Mouse (Mus musculus) layer of hippocampus, adult 8-10 months (tissue): ENCODE data around the gene Plcb2. TPM values are rescaled to one million over a fixed set of nuclear protein-coding genes. Genes with fewer than 3 reads are reported as not detected.

Source experiments
- DNase-seq, 2 experiments: peaks; one replicate each; pipeline ENCODE4 v3.0.0; 2022; ENCODE audit warnings: low spot score in 2 of 2
- total RNA-seq, 4 experiments: library from RNA; stranded (reverse); gene quantifications; 2 replicates each; pipeline ENCODE4 v1.2.4; 2022

Plcb2 gene
- total RNA-seq, 4 experiments from 2014 or later = 2.6 to 7.6 (median 4.7) TPM

GRCm38 (mm10) chr2:118723693-118724486 is 4.3 kb downstream of the Plcb2 start:
- no peak for DNase-seq

DNA sequence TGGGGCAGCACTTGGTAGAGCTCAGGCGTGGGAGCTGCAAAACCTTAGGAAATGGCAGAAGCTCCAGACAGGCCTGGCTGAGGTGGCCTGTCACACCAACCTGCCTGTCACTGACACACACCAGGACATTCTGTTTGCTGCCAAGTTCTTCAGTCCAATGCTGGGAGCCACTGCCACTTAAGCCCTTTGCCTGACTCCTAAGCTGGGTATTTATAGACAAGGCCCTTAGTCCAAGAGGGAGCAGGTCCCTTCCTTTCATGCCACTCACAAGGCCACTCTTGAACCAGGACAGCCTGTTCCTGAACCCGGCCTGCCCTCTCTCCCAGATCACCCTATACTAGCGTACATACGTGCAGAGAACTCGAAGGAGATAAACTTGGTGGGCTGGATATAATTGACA is 11.6 kb downstream of the Plcb2 start:
- no peak for DNase-seq

GRCm38 (mm10) chr2:118714230-118714629 is 14.0 kb downstream of the Plcb2 start:
- DNase-seq = peak in 1 of 2 experiments; percentile 68

DNA sequence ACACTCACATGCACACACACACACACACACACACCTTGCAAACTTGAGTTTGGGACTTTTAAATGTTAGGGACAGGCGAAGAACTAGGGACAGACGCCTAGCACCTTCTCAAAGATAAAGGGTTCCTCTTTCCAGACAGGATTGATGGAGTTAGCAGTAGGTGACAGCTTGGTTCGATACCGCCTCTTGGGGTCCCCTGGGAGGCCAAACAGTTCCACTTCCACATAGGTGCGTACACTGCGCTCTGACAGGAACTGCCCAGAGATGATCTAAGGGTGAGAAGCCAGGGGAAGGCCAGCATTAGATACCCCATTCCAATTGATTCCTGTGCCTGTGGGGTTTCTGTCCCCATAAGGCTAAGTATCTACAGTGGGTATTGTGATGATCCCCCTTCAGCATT is 14.6 kb downstream of the Plcb2 start:
- DNase-seq = no peak

DNA sequence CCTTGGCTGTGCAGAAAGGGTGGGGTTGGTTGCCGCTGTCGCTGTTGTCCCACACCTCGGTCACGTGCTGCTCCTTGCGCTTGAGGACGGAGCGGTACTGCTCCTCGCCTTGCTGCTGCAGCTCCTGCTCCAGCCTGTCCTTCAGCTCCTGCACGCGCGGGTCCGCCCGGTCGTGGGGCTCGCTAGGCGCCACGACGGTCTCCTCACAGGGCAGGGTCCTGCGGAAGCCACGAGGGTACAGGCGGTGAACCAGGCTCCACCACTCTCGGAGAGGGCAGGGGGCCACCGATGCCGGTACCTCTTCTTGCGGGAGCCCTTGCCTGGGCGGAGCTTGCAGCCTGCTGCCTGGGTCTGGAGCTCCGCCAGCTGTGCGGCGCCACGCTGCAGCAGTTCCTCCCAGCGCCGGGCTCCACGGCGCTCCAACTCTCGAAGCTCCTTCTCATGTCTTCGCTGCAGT is 17.2 kb downstream of the Plcb2 start:
- DNase-seq = no peak

- no peak for DNase-seq
Observed at GRCm38 (mm10) chr2:118709655-118710221, 18.5 kb downstream of the Plcb2 start.

GRCm38 (mm10) chr2:118708472-118708871 is 19.8 kb downstream of the Plcb2 start:
- no peak for DNase-seq

DNA sequence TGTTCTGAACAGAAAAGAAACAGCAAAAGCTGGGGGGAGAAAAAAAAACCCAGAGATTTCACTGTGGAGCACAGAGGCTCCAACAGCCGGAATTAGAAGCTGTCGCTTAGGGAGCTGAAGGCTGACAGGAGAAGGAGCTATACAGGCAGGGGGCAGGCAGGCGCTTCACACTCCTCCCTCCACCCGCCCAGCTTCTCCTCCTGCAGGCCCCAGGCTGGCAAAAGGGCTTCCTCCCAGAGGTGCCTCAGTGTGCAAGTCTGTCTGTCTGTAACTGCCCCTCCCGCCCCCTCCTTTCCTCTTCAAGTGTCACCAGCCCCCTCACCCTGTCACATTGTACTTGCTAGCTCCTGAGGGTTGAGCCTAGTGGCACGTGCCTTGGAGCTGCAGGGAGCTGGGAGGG is 21.8 kb downstream of the Plcb2 start:
- DNase-seq = no peak

DNA sequence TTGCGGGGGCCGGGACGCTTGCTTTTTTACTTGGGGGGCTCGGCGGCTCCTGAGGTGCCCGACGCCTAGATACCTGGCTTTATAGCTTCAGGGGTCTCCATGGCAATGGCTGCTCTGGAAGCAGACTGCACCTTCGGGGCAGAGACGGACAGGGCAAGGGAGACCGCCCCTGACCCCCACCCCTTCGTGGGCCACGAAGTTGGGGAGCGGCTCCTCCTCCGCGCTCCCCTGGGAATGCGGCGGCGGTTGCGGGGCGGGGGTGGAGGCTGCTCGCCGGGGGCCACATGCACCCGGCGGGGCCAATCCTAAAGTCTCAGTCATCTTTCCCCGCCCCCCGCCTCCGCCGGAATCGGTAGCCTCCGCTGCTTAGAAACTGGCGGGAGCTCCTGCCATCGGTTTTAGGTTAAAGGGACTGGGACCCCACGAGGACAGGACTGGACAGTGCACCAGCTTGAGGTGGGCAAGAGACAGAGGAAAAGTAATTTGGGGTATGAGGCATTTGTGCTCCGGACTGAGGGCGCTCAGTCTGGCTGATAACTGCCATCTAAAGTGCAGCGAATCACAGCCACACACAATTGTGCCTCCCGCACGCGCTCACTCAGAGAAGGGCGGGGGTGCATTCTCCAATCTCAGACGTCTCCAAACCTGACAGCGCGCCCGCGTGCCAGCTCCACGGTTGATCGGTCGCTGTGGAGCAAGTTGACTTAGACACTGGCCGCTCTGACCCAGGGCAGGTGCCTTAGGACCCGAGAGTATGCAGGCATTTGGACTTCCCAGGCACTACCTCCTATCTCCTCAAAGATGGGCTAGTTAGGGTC is 24.1 kb downstream of the Plcb2 start, which contains the start of gene Ankrd63:
Gene Ankrd63, minus strand, starts transcription at position 51 of the 818 bp plus-strand sequence.
- DNase-seq = no peak

- DNase-seq = no peak
Observed at GRCm38 (mm10) chr2:118702883-118703761, 25.1 kb downstream of the Plcb2 start.

GRCm38 (mm10) chr2:118701971-118702882 is 26.0 kb downstream of the Plcb2 start:
- DNase-seq = no peak

GRCm38 (mm10) chr2:118701161-118701560 is 27.1 kb downstream of the Plcb2 start:
- no peak for DNase-seq

DNA sequence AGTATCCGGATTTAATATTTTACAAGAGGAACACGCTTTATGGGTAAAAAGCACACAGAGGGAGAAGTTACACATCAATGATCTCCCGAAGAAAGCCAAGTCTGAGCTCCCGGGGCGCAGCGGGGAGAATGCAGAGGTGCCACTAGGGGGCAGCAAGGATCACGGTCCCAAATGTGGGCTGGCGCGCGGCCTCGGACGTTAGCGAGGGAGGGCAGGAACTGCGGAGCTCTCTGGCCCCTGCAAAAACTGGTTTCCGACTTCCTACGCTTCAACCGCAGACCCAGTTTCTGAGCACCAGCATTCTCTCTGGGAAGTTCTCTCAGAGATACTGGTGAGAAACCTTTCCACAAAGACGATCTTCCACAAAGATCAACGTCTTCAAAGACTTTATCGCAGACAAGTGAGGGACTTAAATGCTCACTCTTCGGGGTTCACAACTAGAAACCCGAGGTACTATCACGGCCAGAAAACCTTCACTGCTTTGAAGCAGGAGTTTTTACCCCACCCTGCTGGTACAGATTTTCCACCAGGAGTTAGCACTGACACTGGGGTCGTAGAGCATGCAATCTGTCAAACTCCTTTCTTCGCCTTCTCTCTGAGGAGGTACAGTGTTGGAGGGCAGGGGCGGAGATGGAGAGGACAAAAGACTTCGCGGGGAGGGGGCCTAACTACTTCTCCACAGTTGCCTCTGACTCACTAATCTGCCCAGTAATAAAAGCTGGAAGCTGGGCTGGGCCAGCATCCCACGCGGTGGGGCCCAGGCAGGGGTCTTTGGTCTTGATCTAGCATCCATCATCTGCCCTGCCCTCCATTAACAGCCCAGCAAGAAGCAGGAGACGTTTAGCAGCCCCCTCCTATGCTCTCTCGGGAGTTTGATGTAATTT is 27.8 kb downstream of the Plcb2 start:
- DNase-seq = peak in 1 of 2 experiments; percentile 69

GRCm38 (mm10) chr2:118697955-118698354 is 30.3 kb downstream of the Plcb2 start:
- no peak for DNase-seq

DNA sequence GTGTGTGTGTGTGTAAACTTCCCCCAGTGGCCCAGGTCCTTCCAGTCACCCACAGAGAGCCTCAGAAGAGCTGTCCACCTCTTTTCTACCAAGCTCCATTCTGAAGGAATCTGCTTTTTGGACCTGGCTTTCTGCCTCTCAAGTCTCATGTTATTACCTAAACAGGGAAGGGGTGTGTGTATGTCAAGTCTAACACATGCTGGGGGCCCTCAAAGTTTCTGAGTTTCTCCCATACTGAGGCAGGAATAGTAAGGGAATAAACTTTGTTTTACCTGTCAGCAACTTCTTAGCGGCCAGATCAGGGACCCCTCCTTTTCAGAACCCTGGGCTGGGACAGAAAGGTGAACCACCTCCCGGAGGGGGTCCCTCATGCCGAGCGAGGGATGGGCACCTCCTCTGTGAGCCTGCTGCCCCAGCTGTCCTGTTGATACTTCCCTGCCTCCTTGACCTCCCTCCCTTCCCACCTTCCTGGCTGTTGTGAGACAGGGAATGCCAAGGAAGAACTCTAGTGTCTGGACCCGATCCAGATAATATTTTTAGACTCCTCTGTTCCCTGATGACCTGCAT is 30.8 kb downstream of the Plcb2 start:
- DNase-seq = no peak

GRCm38 (mm10) chr2:118696451-118697308 is 31.6 kb downstream of the Plcb2 start:
- DNase-seq = no peak

- DNase-seq = peak in 1 of 2 experiments; percentile 69
Observed at GRCm38 (mm10) chr2:118695677-118696232, 32.5 kb downstream of the Plcb2 start.
